Mouse (Mus musculus) embryonic facial prominence, embryonic 11.5 days (tissue): ENCODE results near the gene Commd6. TPM values are rescaled to one million over a fixed set of nuclear protein-coding genes. Genes with fewer than 3 reads are reported as not detected.

Source experiments
- ATAC-seq: fragments of 200-750 bp; cut with Nextera tagmentation; replicated peaks from 2 replicates; pipeline ENCODE4 v1.8.0; 2017; ENCODE audit warnings: low read depth; ENCODE audit not compliant: insufficient number of reproducible peaks, low FRiP score, low TSS enrichment
- DNase-seq: peaks from one replicate; pipeline ENCODE4 v3.0.0-alpha.2; 2015; ENCODE audit warnings: low spot score
- H3K27ac ChIP-seq: fragments of 300-500 bp; sonication (generic); replicated peaks from 2 replicates; pipeline ENCODE4 v1.5.1; 2014; ENCODE audit warnings: mild to moderate bottlenecking, low read depth, low read length, control low read depth
- H3K27me3 ChIP-seq: fragments of 300-500 bp; sonication (generic); 2 replicates; pipeline ENCODE4 v1.6.1; 2014; ENCODE audit warnings: mild to moderate bottlenecking, low read length, moderate library complexity, mixed read lengths; ENCODE audit not compliant: control insufficient read depth, insufficient read depth
- H3K36me3 ChIP-seq: fragments of 300-500 bp; sonication (generic); replicated peaks from 2 replicates; pipeline ENCODE4 v1.6.1; 2014; ENCODE audit warnings: low read depth, mild to moderate bottlenecking, low read length, moderate library complexity, mixed read lengths; ENCODE audit not compliant: control insufficient read depth, insufficient read depth
- H3K4me1 ChIP-seq: fragments of 300-500 bp; sonication (generic); 2 replicates; pipeline ENCODE4 v1.6.1; 2014; ENCODE audit warnings: low read length, mixed read lengths; ENCODE audit not compliant: control insufficient read depth, insufficient read depth
- H3K4me2 ChIP-seq: fragments of 300-500 bp; sonication (generic); 2 replicates; pipeline ENCODE4 v1.6.1; 2014; ENCODE audit warnings: low read depth, mild to moderate bottlenecking, control low read depth, low read length, moderate library complexity
- H3K4me3 ChIP-seq: fragments of 300-500 bp; sonication (generic); 2 replicates; pipeline ENCODE4 v1.5.1; 2014; ENCODE audit warnings: low read depth, low read length, control low read depth
- H3K9ac ChIP-seq: fragments of 300-500 bp; sonication (generic); replicated peaks from 2 replicates; pipeline ENCODE4 v1.6.1; 2014; ENCODE audit warnings: mild to moderate bottlenecking, control low read depth, low read length
- H3K9me3 ChIP-seq: fragments of 300-500 bp; sonication (generic); replicated peaks from 2 replicates; pipeline ENCODE4 v1.6.1; 2016; ENCODE audit warnings: mild to moderate bottlenecking, low read length, inconsistent platforms, mixed read lengths; ENCODE audit not compliant: control insufficient read depth
- WGBS: fragments of 180-500 bp; shearing (Covaris S2); extraction: QIAGEN DNeasy Blood & Tissue Kit; methylation state at CpG from one replicate; pipeline ENCODE4 v1.1.7; 2014; 5-methylcytosine and 5-hydroxymethylcytosine counted together
- polyA plus RNA-seq: library from polyadenylated mRNA; unstranded; fragments of >200 nt; fragmentation: Nextera tagmentation; extraction: Ambion mirVana; gene quantifications from 2 replicates; pipeline ENCODE4 v1.2.1, GENCODE M21; 2014

Commd6 gene
- polyA plus RNA-seq, 1 experiment from 2014 or later = 97.7 TPM

DNA sequence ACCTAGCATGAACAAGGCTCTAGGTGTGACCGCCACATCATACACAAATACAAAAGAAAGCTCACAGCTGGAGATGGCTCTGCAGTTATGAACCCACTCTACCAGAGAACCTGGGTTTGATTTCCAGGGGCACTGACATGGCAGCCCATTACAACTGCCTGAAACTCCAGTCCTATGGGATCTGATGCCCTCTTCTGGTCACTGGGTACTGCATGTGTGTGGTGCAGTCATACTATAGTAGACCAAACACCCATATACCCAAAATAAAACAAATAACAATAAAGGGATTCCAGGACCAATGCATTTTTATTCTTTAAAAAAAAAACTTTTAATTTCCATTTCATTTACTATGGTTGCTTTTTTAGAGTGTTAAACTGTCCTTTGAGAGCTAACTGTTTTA, 4.7 kb downstream of the Commd6 start:
- no peak overlapping the region for H3K4me2 ChIP-seq
- WGBS = 91% methylated on average over 1 of the region's 1 CpGs
- no peak for DNase-seq
- H3K4me1 ChIP-seq = no peaks in the 10 kb centered on the region
- H3K9me3 ChIP-seq = no peaks in the 10 kb centered on the region
- no peak overlapping the region for H3K27ac ChIP-seq
- no peak for ATAC-seq
- H3K36me3 ChIP-seq = no peaks in the 10 kb centered on the region
- H3K27me3 ChIP-seq = no peaks in the 10 kb centered on the region
- H3K9ac ChIP-seq = no peak overlapping the region
- no peak overlapping the region for H3K4me3 ChIP-seq

- no peak for ATAC-seq
- Histone ChIP-seq H3K27ac (no peak overlapping the region), H3K36me3 (no peaks in the 10 kb centered on the region), H3K9me3 (no peaks in the 10 kb centered on the region), H3K4me1 (no peaks in the 10 kb centered on the region), H3K27me3 (no peaks in the 10 kb centered on the region), H3K4me3 (no peak overlapping the region), H3K9ac (no peak overlapping the region), H3K4me2 (no peak overlapping the region)
- 81% methylated on average over 2 of the region's 2 CpGs for WGBS
- DNase-seq = no peak
These were observed 9.9 kb downstream of the Commd6 start for GRCm38 (mm10) chr14:101630548-101630947.

GRCm38 (mm10) chr14:101617680-101618079, 22.8 kb downstream of the Commd6 start:
- 89% methylated on average over 5 of the region's 5 CpGs for WGBS
- DNase-seq = no peak
- H3K9me3 ChIP-seq = no peaks in the 10 kb centered on the region
- H3K36me3 ChIP-seq = no peaks in the 10 kb centered on the region
- H3K4me3 ChIP-seq = no peak overlapping the region
- H3K4me2 ChIP-seq = no peak overlapping the region
- H3K27me3 ChIP-seq = no peaks in the 10 kb centered on the region
- ATAC-seq = no peak
- H3K27ac ChIP-seq = no peak overlapping the region
- H3K4me1 ChIP-seq = no peaks in the 10 kb centered on the region
- no peak overlapping the region for H3K9ac ChIP-seq

DNA sequence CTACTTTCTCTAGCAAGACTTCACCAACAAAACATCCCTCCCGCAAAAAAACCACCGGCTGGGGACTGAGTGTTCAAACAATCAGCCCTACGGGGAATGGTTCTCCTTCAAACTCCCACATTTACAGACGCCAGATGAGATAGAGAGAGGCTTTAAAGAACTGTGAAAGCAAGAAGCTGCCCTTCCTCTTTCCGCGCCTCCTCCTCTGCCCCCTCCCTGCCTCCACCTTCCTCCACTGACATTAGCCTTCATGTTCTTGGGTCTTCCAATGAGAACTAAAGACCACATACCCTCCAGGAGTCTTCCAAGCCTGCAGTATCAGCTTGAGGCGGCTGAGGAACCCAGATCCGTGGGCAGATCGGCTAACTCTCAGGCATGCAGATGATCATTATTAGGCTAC, 24.3 kb downstream of the Commd6 start:
- H3K36me3 ChIP-seq = no peaks in the 10 kb centered on the region
- no peak overlapping the region for H3K9ac ChIP-seq
- no peak overlapping the region for H3K4me3 ChIP-seq
- no peak overlapping the region for H3K27ac ChIP-seq
- no peak overlapping the region for H3K4me2 ChIP-seq
- H3K27me3 ChIP-seq = no peaks in the 10 kb centered on the region
- no peak for DNase-seq
- no peaks in the 10 kb centered on the region for H3K9me3 ChIP-seq
- 80% methylated on average over 9 of the region's 9 CpGs for WGBS
- ATAC-seq = no peak
- no peaks in the 10 kb centered on the region for H3K4me1 ChIP-seq

DNA sequence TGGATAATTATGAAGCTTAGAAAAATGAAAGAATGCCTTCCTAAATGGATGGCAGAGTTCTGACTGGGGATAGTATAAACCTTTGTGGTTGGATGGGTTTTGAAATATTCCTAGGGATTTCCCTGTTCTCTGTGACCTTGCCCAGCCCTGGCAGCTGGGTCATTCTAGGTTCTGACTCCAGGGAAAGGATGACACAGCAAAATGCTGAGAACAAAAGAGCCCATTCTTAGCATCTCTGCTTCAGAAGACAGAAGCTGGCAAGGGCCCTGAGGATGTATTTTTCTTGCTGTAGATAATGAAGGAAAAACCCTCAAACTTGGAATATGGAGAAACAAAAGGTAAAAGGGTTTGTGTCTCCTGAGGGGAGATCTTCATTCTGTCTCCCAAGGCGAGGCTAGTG, 27.3 kb downstream of the Commd6 start:
- ATAC-seq (no peak), DNase-seq (no peak)
- Histone ChIP-seq H3K36me3 (no peaks in the 10 kb centered on the region), H3K27ac (no peak overlapping the region), H3K4me3 (no peak overlapping the region), H3K4me1 (no peaks in the 10 kb centered on the region), H3K9ac (no peak overlapping the region), H3K4me2 (no peak overlapping the region), H3K27me3 (no peaks in the 10 kb centered on the region), H3K9me3 (no peaks in the 10 kb centered on the region)
- WGBS = 45% methylated on average over 1 of the region's 1 CpGs

DNA sequence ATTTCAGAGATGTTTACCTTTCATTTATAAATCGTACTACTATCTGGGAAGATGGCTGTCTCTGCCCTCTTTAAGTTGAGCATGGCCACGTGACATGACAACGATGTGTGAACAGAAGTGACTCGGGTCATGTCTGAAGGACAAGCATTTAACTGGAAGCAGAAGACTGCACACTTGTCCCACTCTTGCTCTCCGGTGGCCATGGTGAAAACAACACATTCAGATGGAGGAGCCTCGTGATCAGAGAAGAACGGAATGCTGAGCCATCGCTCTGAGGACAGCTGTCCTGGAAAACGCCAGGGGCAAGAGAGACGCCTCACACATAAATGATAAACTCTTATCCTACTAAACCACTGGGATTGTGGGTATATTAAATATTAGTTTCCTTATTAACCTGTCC, 29.8 kb downstream of the Commd6 start:
- H3K36me3 ChIP-seq = no peaks in the 10 kb centered on the region
- ATAC-seq = no peak
- WGBS = 80% methylated on average over 10 of the region's 10 CpGs

DNA sequence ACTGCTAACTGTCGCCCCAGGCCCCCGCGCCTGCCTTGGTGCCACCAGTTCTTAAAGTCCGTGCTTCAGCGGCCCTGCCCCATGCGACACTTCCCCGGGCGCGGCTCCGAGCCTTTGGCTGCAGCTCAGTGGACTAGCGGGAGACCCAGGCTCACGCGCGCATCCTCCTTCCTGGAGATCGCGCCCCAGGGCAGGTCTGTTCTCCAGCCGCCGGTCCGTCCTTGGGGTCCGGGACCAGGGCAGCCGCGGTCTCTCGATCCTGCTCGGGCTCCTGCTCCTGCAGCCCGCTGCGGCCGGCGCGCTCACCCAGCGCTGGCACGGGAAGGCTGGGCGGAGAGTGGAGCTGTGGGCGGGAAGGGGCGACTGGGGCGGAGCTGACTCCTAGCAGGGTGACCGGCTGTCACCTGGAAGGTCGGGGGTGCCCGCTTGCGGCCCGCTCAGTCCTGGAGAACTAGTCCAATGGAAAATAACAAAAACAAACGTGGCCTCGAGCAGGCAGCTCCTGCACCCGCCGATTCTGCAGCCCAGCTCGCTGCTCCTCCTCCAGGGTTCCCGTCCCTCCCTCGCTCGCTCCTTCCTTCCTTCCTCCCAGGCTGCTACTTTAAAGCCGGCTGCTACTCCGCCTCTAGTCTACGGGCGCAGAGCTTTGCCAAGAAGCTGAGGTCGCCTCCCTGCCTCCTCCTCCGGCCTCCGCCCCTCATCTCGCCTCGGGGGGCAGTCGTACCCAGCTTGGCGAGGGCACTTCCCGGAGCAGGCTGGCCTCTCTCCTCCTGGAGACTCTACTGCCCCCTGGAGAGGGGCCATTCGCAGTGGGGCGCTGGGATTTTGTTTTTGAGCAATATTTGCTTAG, 31.7 kb downstream of the Commd6 start, which contains the start of gene Tbc1d4:
Tbc1d4 (minus strand) TSS at position 673 of the 850 bp plus-strand sequence.
- Histone ChIP-seq H3K4me2 (peak within 1 kb of the TSS; percentile 99), H3K9me3 (no peaks in the 10 kb centered on the region), H3K36me3 (no peaks in the 10 kb centered on the region), H3K4me1 (peaks cover 2% of the 10 kb centered on the region; the same call in 1 of the 2 replicates), H3K9ac (peak within 1 kb of the TSS; percentile 70), H3K4me3 (peak within 1 kb of the TSS; percentile 68), H3K27ac (0 out of 2 replicates have a peak within 1 kb of the TSS, but pooled peaks have one; percentile 28), H3K27me3 (peaks cover 2% of the 10 kb centered on the region; the same call in 1 of the 2 replicates)
- WGBS = under 1% methylated on average over 60 of the region's 62 CpGs
- ATAC-seq (peak; percentile 83), DNase-seq (peak; percentile 85)

More for the DNA sequence above, 29.8 kb downstream of the Commd6 start:
- peaks cover 2% of the 10 kb centered on the region; the same call in 1 of the 2 replicates for H3K4me1 ChIP-seq
- H3K4me2 ChIP-seq = no peak overlapping the region
- DNase-seq = no peak
- peaks cover 2% of the 10 kb centered on the region; the same call in 1 of the 2 replicates for H3K27me3 ChIP-seq
- no peak overlapping the region for H3K27ac ChIP-seq
- no peak overlapping the region for H3K4me3 ChIP-seq
- H3K9ac ChIP-seq = no peak overlapping the region
- H3K9me3 ChIP-seq = no peaks in the 10 kb centered on the region
